Mouse (Mus musculus) olfactory bulb, adult 2 months (tissue): ENCODE measurements around the gene Cars2.

ENCODE experiments used
- CTCF ChIP-seq: fragments of 200-500 bp; IDR thresholded peaks from 2 replicates; pipeline ENCODE4 v1.5.1; 2012; ENCODE audit warnings: low read depth, mild to moderate bottlenecking, low read length, moderate library complexity; ENCODE audit not compliant: insufficient read depth
- POLR2A ChIP-seq: fragments of 200-500 bp; IDR thresholded peaks from 2 replicates; pipeline ENCODE4 v1.6.1; 2012; ENCODE audit warnings: mild to moderate bottlenecking, low read depth, low read length, moderate library complexity; ENCODE audit not compliant: insufficient read depth

- TF ChIP-seq CTCF, result no peak
- peak; percentile 100 for TF ChIP-seq POLR2A
These were observed 7.4 kb upstream of the Cars2 start for GRCm38 (mm10) chr8:11557768-11558629.
